In the genomic region with DNA sequence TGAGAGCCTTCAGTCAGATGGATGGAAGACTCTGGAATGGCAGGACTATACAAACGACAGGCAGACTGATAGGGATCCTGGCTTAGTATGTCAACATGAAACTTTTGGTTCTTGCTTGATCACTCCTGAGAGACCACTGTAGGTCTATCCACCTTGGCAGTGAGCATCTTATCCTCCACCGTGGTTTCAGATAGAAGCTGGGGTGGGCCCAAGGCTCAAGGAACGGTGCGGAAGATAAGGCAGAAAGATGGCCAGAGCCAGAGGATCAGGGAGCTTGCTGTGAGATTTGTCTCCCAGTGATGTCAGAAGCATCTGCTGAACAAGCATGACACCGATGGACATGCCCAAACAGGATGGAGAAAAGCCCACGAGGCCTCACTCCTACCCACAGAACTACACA, we compare ENCODE assay signal across 22 mouse cellular contexts.
DNase-seq lines count a peak whose midpoint lies in the region; ATAC-seq and TF ChIP-seq lines count a peak whose summit lies in the region.
"Had no signal": no experiment of that assay in that cellular context is flagged by ENCODE, and none has a peak within 500 bp of the region (broad histone marks: within the 10 kb centered on the region; RNA-seq: fewer than 3 reads in every experiment).

No protein-coding gene starts in this region.

- H3K36me3 ChIP-seq in hindbrain, embryonic 10.5 days = no peaks in the 10 kb centered on the region
- H3K36me3 ChIP-seq in hindbrain, postnatal 0 days (ENCODE audit: insufficient read depth, low read length) = no peaks in the 10 kb centered on the region
- H3K36me3 ChIP-seq in liver, embryonic 15.5 days (replicated peaks) = no peaks in the 10 kb centered on the region
- H3K36me3 ChIP-seq: embryonic facial prominence, embryonic 13.5 days; limb, embryonic 15.5 days; midbrain, embryonic 13.5 days; neural tube, embryonic 12.5 days had no signal

- H3K27ac ChIP-seq in hindbrain, embryonic 10.5 days = peak overlapping the region; percentile 56
- H3K27ac ChIP-seq in hindbrain, postnatal 0 days = no peak overlapping the region
- H3K27ac ChIP-seq in liver, embryonic 15.5 days (replicated peaks) = peak overlapping the region; percentile 45; the same call in 1 of the 2 replicates
- H3K27ac ChIP-seq: embryonic facial prominence, embryonic 13.5 days; limb, embryonic 15.5 days; macrophage; neural tube, embryonic 12.5 days had no signal

- WGBS in hindbrain, embryonic 10.5 days = 94% methylated on average over 6 of the region's 6 CpGs
- 82% methylated on average over 6 of the region's 6 CpGs for WGBS in hindbrain, postnatal 0 days
- WGBS in liver, embryonic 15.5 days (ENCODE audit: insufficient replicate concordance) = 20% methylated on average over 6 of the region's 6 CpGs

- no peaks in the 10 kb centered on the region for H3K9me3 ChIP-seq in hindbrain, embryonic 10.5 days
- no peaks in the 10 kb centered on the region for H3K9me3 ChIP-seq in hindbrain, postnatal 0 days (ENCODE audit: low read length)
- no peaks in the 10 kb centered on the region for H3K9me3 ChIP-seq in liver, embryonic 15.5 days (replicated peaks)
- H3K9me3 ChIP-seq: embryonic facial prominence, embryonic 13.5 days; limb, embryonic 15.5 days; midbrain, embryonic 13.5 days; neural tube, embryonic 12.5 days had no signal

- H3K4me2 ChIP-seq in hindbrain, postnatal 0 days (ENCODE audit: low read depth, low read length) = no peak overlapping the region
- no peak overlapping the region for H3K4me2 ChIP-seq in liver, embryonic 15.5 days
- H3K4me2 ChIP-seq: embryonic facial prominence, embryonic 13.5 days; hindbrain, embryonic 14.5 days; limb, embryonic 15.5 days; midbrain, embryonic 13.5 days; neural tube, embryonic 12.5 days had no signal

- DNase-seq in hindbrain, embryonic 10.5 days (ENCODE audit: low spot score) = no peak
- DNase-seq in hindbrain, postnatal 0 days (ENCODE audit: low spot score) = no peak
- DNase-seq in 416B (ENCODE audit: low read depth) = peak; percentile 42
- no peak for DNase-seq in cerebellum, postnatal 10 days
- DNase-seq in lung, postnatal 4 days = no peak
- DNase-seq: adrenal gland, postnatal 10 days; cerebellum, adult 2 months; cerebellum, postnatal 36 days; gastrocnemius, postnatal 14 days; kidney, adult 8-10 months; left cerebral cortex, postnatal 4 days; right cerebral cortex, postnatal 25 days; spleen, adult 18-20 months had no signal

- no peak overlapping the region for H3K9ac ChIP-seq in hindbrain, postnatal 0 days (replicated peaks; ENCODE audit: low read length)
- H3K9ac ChIP-seq in liver, embryonic 15.5 days = no peak overlapping the region
- H3K9ac ChIP-seq: embryonic facial prominence, embryonic 13.5 days; limb, embryonic 15.5 days; midbrain, embryonic 13.5 days; neural tube, embryonic 12.5 days had no signal

- H3K27me3 ChIP-seq in hindbrain, embryonic 10.5 days (ENCODE audit: insufficient read depth, poor library complexity, severe bottlenecking) = no peaks in the 10 kb centered on the region
- H3K27me3 ChIP-seq in hindbrain, postnatal 0 days (ENCODE audit: insufficient read depth, low read length) = no peaks in the 10 kb centered on the region
- no peaks in the 10 kb centered on the region; the same call in 1 of the 2 replicates for H3K27me3 ChIP-seq in liver, embryonic 15.5 days
- H3K27me3 ChIP-seq: embryonic facial prominence, embryonic 13.5 days; limb, embryonic 15.5 days; midbrain, embryonic 13.5 days; neural tube, embryonic 12.5 days had no signal

- no peak overlapping the region for H3K4me3 ChIP-seq in hindbrain, embryonic 10.5 days
- H3K4me3 ChIP-seq in hindbrain, postnatal 0 days (ENCODE audit: low read length) = no peak overlapping the region
- no peak overlapping the region for H3K4me3 ChIP-seq in liver, embryonic 15.5 days (replicated peaks)
- H3K4me3 ChIP-seq: embryonic facial prominence, embryonic 13.5 days; limb, embryonic 15.5 days; midbrain, embryonic 13.5 days; neural tube, embryonic 12.5 days had no signal

- no peak for ATAC-seq in hindbrain, postnatal 0 days
- peak; percentile 33 for ATAC-seq in erythroblast, adult 5-6 weeks (replicated peaks; ENCODE audit: low FRiP score, poor library complexity, severe bottlenecking)
- ATAC-seq in liver, embryonic 15.5 days (ENCODE audit: insufficient read depth) = peak; percentile 56
- ATAC-seq: forebrain, embryonic 14.5 days; midbrain, embryonic 13.5 days had no signal

- peaks cover 49% of the 10 kb centered on the region for H3K4me1 ChIP-seq in hindbrain, embryonic 10.5 days (replicated peaks)
- H3K4me1 ChIP-seq in hindbrain, postnatal 0 days (ENCODE audit: insufficient read depth, low read length) = peaks cover 8% of the 10 kb centered on the region
- peaks cover 65% of the 10 kb centered on the region for H3K4me1 ChIP-seq in liver, embryonic 15.5 days (replicated peaks)

- no peak for TF ChIP-seq CTCF in hindbrain, postnatal 0 days (IDR thresholded peaks at IDR 0.05; ENCODE audit: low read depth)
